Mouse (Mus musculus): ENCODE results near the gene Oasl1.

DNA sequence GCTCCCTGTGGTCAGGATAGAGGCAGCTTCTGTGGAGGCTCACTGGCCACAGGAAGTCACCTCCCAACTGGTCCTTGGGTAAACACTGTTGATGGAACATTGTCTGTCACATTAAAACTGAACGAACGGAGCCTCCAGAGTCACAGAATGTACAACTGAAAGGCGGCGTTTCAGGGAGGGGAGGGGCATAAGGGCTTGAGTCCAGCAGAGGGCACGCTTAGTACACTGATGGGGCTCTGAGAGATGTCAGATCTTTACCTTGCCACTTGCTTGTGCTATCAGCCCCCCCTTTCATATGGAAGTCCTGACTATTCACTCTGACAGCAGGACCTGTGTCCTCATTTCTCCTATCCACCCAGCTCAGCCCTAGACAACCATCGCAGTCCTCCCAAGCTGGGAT, 47.2 kb upstream of the Oasl1 start:
- TF ChIP-seq POLR2A (IDR thresholded peaks at IDR 0.05; ENCODE audit: borderline replicate concordance, control insufficient read depth, low read depth, low read length): no peak
- TF ChIP-seq CTCF (IDR thresholded peaks at IDR 0.05; ENCODE audit: control insufficient read depth, insufficient read depth, low read length): peak; percentile 63

Measured in bone marrow, adult 2 months (tissue).